Mouse (Mus musculus) adrenal gland, postnatal 14 days (tissue): ENCODE measurements around the gene Ilvbl. TPM values are rescaled to one million over a fixed set of nuclear protein-coding genes. Genes with fewer than 3 reads are reported as not detected.
"Not testable (repeated sequence)": the region's sequence is repeated elsewhere in the genome, so short reads cannot be mapped to it uniquely, and the experiment has no call there.

Experiments used
- DNase-seq: peaks from one replicate; pipeline ENCODE4 v3.0.0; 2021; ENCODE audit warnings: mixed read lengths
- microRNA-seq, 2 experiments: library from miRNA; unstranded; fragments of <30 nt; microRNA quantifications; one replicate each; pipeline ENCODE4 v1.2.0; 2021
- total RNA-seq: library from RNA; stranded (reverse); gene quantifications from 2 replicates; pipeline ENCODE4 v1.2.3, GENCODE M21; 2021

Gene Ilvbl
- total RNA-seq, 1 experiment from 2014 or later, result 38.7 TPM

- DNase-seq, result peak; percentile 72
Observed at GRCm38 (mm10) chr10:78591406-78592328, 17.5 kb downstream of the Ilvbl start, which contains the start of gene Syde1. TSS of gene Syde1 (minus strand) at chr10:78591964.

DNA sequence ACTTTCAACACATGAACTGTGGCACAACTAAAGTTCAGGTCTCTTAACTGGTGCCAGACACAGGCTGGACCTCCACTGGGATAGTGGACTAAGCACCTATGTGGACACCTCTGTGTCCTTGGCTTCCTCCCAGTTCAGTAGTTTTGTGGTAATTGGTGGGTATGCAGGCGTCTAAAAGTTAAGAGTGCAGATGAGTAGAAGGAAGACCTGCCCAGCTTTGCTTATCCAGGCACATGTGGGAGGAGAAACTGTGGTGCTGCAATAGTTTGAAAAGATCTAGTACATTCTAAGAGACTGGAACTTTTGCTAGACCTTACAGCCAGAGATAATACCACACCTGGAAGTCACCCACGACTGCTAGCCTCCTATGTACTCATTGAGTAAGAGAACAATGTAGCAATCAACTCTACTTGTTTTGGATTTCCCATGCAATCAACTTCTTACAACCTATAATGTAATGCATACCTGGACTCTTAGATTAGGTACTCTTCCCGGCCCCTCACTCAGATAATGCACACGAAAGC is 18.8 kb downstream of the Ilvbl start:
- DNase-seq, result no peak

DNA sequence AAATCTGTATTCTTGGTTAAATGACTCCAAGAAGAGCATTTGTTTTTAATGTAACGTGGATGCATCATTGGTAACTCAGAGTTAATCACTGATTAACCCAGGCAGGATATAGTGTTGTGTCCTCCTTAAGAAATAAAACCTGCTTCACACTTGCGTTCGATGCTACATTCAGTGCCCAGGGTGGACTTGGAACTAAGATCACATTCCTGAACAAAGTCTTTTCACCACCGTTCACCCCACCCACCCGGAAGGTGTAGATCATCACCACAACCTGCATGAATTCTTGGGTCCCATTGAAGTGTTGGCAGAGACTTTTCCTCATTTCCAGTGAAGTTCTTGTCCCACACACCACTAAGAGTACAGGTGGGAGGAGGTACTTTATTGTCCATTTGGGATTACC is 19.6 kb downstream of the Ilvbl start:
- no peak for DNase-seq

GRCm38 (mm10) chr10:78594157-78594556 is 20.0 kb downstream of the Ilvbl start:
- no peak for DNase-seq

DNA sequence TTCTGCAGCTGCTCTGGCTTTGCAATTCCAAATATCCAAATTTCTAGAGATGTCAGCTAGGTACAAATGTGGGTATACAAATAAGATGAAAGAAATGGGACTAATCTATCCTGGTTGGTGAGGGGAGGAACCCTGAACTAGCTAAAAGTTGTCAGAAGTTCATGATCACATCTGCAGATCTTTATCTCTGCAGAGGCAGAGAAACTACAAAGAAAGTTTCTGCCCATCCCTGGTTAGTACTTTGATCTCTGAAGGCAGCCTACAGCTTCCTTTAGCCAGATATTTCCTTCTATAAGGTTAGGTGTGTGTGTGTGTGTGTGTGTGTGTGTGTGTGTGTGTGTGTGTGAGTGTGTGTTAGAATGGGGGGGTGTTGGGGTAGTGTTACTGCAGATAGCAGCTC is 20.4 kb downstream of the Ilvbl start:
- no peak for DNase-seq

DNA sequence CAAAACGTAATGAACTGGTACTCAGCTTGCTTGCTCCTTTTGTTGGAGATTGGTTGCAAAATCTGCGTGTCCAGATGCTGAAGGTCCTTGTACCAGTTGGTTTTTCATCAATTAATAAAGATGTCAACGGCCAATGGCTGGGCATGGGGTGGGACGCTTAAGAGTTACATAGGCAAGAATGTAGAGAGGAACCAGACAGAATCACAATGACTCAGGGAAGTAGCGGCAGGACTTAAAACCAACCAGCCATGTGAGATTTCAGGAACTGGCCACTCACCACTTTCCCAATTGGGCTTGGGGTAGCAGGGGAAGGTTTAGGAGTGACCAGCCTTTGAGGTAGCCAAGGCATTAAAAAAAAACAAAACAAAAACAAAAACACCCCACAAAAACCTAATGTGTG is 25.7 kb downstream of the Ilvbl start:
- no peak for DNase-seq

DNA sequence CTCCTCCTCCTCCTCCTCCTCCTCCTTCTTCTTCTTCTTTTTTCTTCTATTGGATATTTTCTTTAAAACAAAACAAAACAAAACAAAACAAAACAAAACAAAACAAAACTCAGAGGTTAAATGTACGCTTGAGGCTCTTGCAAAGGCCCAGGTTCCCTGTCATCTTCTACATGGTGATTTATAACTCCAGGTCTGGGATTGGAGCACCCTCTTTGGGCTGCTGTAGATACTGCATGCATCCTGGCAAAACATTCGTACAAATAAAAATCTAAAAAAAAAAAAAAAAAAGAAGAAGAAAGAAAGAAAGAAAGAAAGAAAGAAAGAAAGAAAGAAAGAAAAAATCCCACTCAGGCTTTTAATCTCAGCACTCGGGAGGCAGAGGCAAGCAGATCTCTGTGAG is 30.9 kb downstream of the Ilvbl start:
- peak; percentile 50 for DNase-seq

DNA sequence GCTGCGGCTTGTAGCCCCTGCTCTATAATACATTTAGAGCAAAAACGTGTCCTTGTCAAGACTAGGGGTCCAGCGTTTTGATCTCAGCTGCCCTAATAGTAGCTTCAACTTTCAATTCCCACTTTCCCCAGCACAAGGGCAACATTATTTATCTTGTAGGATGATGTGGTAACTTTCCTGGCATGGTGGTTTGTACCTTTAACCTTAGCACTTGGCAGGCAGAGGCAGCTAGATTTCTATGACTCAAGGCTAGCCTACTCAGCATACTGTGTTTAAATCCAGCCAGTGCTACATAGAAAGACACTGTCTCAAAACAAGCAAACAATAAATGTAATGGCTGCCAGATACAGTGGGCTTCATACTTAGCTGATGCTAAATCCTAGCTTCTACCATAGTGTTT is 33.5 kb downstream of the Ilvbl start:
- DNase-seq, result peak; percentile 17

GRCm38 (mm10) chr10:78617974-78618373 is 43.8 kb downstream of the Ilvbl start, which contains the start of gene Olfr1357:
TSS of gene Olfr1357 (minus strand) at chr10:78618074.
- DNase-seq, result no peak

GRCm38 (mm10) chr10:78623143-78623542 is 49.0 kb downstream of the Ilvbl start:
- DNase-seq, result not testable (repeated sequence)

DNA sequence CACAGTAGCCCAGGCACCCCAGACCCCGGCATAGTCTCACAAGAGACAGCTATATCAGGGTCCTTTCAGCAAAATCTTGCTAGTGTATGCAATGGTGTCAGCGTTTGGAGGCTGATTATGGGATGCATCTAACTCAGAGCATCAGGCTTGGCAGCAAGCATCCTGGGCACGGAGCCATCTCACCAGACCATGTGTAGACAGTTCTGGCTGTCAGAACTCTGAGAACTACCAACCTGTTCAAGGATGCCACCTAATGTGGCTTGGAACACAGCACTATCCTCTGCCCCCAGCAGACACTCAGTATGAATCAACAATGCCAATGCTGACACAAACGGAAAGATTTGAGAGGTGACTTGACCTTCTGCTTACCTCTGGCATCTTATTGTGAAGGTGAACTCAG is 56.0 kb downstream of the Ilvbl start:
- DNase-seq, result no peak

GRCm38 (mm10) chr10:78632311-78632710 is 58.2 kb downstream of the Ilvbl start:
- peak; percentile 38 for DNase-seq

Small RNA genes lying within 50 kb of the gene (microRNA-seq; reads per million reads assigned to microRNA genes)
- gene Gm27541, result 0 reads per million in 2 experiments

Other genes starting within 250 kb of the Ilvbl start
- gene Agpat3, start 221.9 kb upstream of the Ilvbl start, total RNA-seq, result 323 and 324 TPM in 2 replicates
- gene Rrp1, start 161.3 kb upstream of the Ilvbl start, total RNA-seq, result 199 and 221 TPM in 2 replicates
- gene Cstb, start 148.7 kb upstream of the Ilvbl start, total RNA-seq, result 176 and 179 TPM in 2 replicates
- 21.5 and 26.2 TPM in 2 replicates for gene Pdxk, start 109.4 kb upstream of the Ilvbl start, total RNA-seq
- gene Olfr1358, start 56.9 kb upstream of the Ilvbl start, total RNA-seq, result not detected in 2 replicates
- gene Syde1, start 17.6 kb downstream of the Ilvbl start, total RNA-seq, result 28.8 and 37.0 TPM in 2 replicates
- gene Olfr1357, start 43.7 kb downstream of the Ilvbl start, total RNA-seq, result not detected in 2 replicates
- gene Casp14, start 143.9 kb downstream of the Ilvbl start, total RNA-seq, result not detected in 2 replicates
- gene Ccdc105, start 178.7 kb downstream of the Ilvbl start, total RNA-seq, result not detected in 2 replicates
- gene Slc1a6, start 206.2 kb downstream of the Ilvbl start, total RNA-seq, result 0.15 and 0.64 TPM in 2 replicates